Mouse (Mus musculus) A20 (cell line): Measurements from ENCODE around the gene Clec4a3.
"Not testable (repeated sequence)": the region's sequence is repeated elsewhere in the genome, so short reads cannot be mapped to it uniquely, and the experiment has no call there.

ENCODE experiments used
- DNase-seq: peaks from one replicate; pipeline ENCODE4 v3.0.0-alpha.2; 2011; ENCODE audit warnings: low read depth, low spot score

Gene Clec4a3

DNA sequence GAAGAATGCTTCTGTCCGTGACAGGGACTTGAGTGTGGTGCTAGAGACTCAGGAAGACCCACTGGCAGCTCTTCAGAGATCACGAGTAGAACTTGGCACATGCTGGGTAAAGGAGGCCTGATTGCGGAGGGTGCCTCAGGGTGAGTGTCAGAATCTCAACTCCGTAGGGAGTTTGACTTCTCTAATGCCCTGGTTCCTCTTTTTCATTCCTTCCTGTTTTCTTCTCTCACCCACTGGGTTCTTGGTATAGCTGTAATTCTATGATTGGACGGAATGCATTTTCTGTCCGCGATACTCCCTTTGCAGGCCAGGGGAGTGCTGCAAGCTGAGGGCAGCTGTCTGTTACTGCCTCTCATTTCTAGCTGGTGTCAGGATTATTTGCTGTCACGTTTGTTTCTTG lies at the start of gene Clec4a3:
Clec4a3 (plus strand) TSS at position 115 of the 400 bp plus-strand sequence.
- DNase-seq = no peak

DNA sequence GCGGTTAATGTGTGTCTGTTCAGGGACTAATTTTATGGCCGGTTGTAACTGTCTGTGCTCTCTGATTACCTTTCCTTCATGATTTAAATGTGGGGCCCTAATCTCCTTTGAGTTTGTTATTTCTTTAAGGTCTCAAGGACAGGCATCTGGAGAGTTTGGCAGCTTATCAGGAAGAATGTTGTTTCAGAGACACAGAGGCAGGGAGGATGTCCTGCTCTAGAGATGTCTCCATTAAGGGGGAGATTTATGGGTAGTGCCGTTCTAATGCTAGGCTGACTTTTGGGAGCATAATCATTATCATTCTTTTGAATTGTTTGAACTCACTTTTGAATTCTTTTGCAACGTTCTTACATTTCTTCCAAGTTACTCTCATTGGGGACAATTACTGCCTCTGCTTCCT lies 32.4 kb upstream of the Clec4a3 start:
- DNase-seq = no peak

DNA sequence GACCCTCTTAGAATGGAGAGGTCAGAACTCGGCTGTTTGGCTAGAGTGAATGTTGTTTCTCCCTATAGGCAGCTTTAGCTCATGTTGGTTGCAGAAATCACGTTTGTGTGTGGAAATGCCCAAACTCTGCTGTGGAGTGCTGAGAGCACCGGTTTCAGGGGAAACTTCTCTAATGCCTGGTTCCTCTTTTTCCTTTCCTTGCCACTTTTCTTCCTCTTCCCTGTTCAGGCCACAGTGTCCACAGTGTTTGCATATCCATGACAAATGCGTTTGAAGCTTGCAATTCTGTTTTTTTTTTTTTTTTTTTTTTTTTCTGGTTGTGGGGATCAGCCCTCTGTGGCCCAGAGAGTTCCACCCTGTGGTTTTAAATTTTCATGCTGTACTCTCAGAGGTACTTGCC lies 30.9 kb upstream of the Clec4a3 start, which contains the start of gene Clec4a1:
Clec4a1 (plus strand) TSS at position 398 of the 400 bp plus-strand sequence.
- peak; percentile 14 for DNase-seq

DNA sequence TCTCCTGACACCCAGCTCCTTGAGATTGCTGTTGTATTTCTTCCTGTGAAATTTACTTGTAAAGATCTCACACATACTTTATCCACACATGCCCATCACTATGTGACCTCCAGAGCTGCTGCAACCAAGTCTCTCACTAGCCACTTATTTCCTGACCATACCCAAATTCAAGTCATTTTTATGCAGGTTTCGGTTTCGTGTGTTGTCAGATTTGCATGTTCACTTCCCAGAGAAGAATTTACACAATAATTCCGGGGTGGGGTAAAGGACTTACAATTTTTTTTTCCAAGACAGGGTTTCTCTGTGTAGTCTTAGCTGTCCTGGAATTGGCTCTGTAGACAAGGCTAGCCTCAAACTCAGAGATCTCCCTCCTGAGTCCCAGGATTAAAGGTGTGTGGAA lies 17.5 kb upstream of the Clec4a3 start:
- no peak for DNase-seq

DNA sequence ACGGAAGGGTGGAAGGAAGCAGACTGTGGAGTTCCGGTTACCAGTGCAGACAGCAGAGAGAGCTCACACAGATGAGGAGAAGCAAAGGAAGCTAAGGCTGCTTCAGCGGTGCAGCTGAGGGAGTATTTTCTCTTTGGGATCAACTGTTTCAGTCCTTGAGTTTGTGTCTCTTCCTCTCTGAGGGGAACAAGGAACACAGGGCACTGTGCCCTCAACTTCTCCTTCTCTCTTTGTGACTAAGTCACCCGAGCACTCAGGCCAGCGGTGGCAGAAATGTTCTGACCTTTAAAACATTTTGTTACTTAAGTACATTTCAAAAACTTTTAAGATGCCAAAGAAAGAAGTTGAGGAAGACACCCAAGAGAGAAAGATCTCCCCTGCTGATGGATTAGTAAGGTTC lies 12.7 kb upstream of the Clec4a3 start:
- no peak for DNase-seq

DNA sequence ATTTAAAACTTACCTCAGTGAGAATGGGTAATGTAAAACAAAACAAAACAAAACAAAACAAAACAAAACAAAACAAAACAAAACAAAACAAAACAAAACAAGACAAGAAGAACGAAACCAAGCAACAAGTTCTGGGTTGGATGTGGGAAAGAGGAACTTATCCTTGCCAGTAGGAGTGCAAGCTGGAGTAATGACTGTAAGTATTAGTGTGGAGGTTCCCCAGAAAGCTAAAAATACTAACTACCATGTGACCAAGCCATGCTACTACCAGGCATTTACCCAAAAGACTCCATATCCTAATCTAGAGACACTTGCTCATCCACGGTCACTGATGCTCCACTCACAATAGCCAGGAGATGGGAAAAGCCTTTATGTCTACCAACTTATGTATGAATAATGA lies 5.6 kb upstream of the Clec4a3 start:
- DNase-seq = no peak

DNA sequence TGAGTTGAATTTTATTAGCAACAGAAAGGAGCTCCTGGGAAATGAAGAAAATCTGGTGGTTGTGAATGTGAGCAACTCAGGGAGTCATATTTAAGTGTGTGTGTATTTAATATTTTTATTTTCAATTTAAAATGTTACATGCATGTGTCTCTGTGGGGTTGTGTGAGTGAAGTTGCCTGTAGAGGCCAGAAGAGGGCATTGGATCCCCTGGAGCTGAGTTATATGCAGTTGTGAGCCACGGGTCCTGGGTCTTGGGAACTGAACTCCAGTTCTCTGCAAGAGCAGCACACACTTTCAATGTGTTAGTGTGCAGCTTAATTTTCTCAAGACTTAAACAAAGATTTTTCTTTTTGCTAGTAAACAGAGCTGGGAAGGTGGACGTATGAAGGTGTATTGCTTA lies 12.2 kb downstream of the Clec4a3 start:
- peak; percentile 13 for DNase-seq

DNA sequence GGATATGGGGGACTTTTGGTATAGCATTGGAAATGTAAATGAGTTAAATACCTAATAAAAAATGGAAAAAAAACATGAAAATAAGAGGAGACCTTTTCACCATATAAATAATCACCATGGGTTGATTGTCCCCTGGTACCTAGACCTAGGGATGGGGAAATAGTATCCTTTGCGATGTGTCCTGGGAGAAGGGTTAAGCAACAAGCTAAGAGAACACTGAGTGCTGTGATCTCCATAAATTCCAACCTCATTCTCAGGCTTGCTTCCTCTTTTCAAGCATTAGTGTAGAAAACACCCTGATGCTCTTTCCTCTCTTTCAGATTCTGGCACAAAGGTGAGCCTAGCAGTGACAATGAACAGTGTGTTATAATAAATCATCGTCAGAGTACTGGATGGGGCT lies 16.7 kb downstream of the Clec4a3 start:
- DNase-seq = no peak

DNA sequence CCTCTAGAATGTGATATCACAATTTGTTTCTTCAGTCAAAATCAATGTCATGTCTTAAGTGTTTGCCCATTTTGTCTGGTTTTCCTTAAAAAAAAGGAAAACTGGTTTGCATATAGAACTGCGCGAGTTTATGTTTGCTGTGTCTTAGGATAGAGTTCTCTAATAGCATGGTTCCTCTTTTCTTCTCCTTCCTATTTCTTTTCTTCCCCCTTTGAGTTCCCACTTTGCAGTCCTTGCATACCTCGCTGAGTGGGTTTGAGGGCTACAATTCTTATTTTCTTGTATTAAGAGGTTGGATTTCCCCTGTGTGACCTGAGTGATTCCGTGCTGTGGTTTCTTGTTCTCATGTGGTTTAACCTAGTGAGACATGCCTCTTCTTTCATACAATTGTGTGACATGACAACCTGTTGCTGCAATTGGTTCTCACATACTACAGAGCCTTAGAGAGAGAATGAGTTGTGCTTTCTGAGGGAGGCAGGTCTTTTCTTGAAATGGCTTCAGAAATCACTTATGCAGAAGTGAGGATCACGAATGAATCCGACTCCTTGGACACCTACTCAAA lies 37.6 kb downstream of the Clec4a3 start, which contains the start of gene Clec4a4:
Clec4a4 (plus strand) TSS at position 492 of the 562 bp plus-strand sequence.
- DNase-seq = no peak

DNA sequence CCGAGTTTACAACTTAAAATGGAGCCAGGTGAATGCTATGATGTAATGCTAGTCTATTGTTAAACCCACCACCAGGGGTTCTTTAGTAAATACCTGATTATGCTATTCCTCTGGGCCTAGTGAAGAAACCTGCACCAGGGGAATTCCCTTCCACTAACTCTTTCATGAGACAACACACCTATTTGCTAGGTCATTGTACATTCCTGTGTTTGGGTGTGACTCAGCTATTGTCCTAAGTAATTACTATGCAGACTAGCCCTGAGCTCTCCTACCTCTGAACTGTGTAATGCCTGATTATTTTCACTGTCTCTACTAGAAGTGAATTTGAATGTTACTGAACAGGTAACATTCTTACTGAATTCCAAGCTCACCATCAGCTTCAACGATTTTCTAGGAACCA lies 52.4 kb downstream of the Clec4a3 start:
- not testable (repeated sequence) for DNase-seq

DNA sequence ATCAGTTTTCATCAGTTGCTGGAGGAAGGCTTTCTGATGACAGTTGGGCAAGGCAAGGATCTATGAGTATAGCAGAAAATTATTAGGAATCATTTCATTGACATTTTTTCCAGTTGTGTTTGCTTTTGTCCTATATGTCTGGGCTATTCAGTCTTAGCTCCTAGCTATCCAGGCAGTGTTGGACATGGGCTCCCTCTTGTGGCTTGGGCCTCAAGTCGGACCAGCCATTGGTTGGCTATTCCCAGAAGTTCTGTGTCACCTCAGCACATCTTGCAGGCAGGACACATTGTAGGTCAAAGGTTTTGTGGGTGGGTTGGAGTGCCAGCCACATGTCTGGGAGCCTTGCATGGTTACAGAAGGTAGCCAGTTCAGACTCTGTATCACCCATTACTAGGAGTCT lies 53.3 kb downstream of the Clec4a3 start:
- peak; percentile 12 for DNase-seq
